ENCODE assay signal across 22 mouse cellular contexts in the genomic region with DNA sequence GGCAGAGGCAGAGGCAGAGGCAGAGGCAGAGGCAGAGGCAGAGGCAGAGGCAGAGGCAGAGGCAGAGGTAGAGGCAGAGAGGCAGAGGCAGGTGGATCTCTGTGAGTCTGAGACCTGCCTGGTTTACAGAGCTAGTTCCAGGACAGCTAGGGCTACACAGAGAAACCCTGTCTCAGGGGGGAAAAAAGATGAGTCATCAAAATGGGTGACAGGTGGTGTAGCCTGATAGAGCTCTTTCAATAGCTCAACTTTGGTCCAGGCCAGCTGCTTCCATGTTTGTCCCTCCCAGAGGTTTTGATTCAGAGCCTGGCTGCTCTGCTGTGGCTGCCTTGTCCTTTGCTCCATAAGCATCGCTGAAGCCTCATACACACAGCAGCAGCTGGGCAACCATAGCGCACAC. TPM values are rescaled to one million over a fixed set of nuclear protein-coding genes. Genes with fewer than 3 reads are reported as not detected.
"Had no signal": no experiment of that assay in that cellular context is flagged by ENCODE, and none has a peak within 500 bp of the region (broad histone marks: within the 10 kb centered on the region; RNA-seq: fewer than 3 reads in every experiment).

No protein-coding gene starts in this region.

- H3K27ac ChIP-seq: left cerebral cortex, adult 2 months; limb, embryonic 15.5 days; liver, embryonic 14.5 days; midbrain, embryonic 13.5 days; neural tube, embryonic 15.5 days had no signal

- H3K4me2 ChIP-seq: limb, embryonic 15.5 days; lung, embryonic 14.5 days; midbrain, embryonic 13.5 days; neural tube, embryonic 15.5 days had no signal

- DNase-seq: kidney, adult 8-10 months; kidney, postnatal 25 days; lung, embryonic 14.5 days; lung, postnatal 14 days; right cerebral cortex, postnatal 4 days; spleen, adult 18-20 months; thymus, adult 18-20 months; thymus, postnatal 14 days had no signal

- H3K4me3 ChIP-seq: left cerebral cortex, adult 2 months; limb, embryonic 15.5 days; midbrain, embryonic 13.5 days; myocyte; neural tube, embryonic 15.5 days had no signal

- ATAC-seq: midbrain, embryonic 13.5 days had no signal

- H3K36me3 ChIP-seq: limb, embryonic 15.5 days; midbrain, embryonic 13.5 days; neural tube, embryonic 15.5 days had no signal

- H3K27me3 ChIP-seq: limb, embryonic 15.5 days; midbrain, embryonic 13.5 days; neural tube, embryonic 15.5 days had no signal

- H3K9ac ChIP-seq: limb, embryonic 15.5 days; liver, embryonic 14.5 days; lung, embryonic 14.5 days; midbrain, embryonic 13.5 days; neural tube, embryonic 15.5 days had no signal

- H3K9me3 ChIP-seq: limb, embryonic 15.5 days; midbrain, embryonic 13.5 days; neural tube, embryonic 15.5 days had no signal

RNA-seq across cellular contexts. Expression of a gene that starts 46.4 kb away (rescaled TPM):
- total RNA-seq: layer of hippocampus, postnatal 25 days; left cerebral cortex, adult 2 months; left cerebral cortex, postnatal 14 days; megakaryocyte-erythroid progenitor cell, adult 5-6 weeks; midbrain, postnatal 0 days had no signal
- polyA plus RNA-seq: kidney, embryonic 16.5 days; limb, embryonic 11.5 days; limb, embryonic 15.5 days; lung, embryonic 14.5 days; midbrain, embryonic 13.5 days; midbrain, postnatal 0 days; myocyte; neural tube, embryonic 11.5 days; neural tube, embryonic 15.5 days; stomach, embryonic 14.5 days had no signal
